Mouse (Mus musculus) myocyte (in vitro differentiated cells): Measurements from ENCODE around the gene Zmym3.

Experiments used
- CEBPB ChIP-seq: IDR thresholded peaks from 2 replicates; pipeline ENCODE4 v1.6.1; 2011; ENCODE audit warnings: mild to moderate bottlenecking, moderate library complexity; ENCODE audit not compliant: poor library complexity, insufficient read depth, severe bottlenecking
- E2F4 ChIP-seq: IDR thresholded peaks from one replicate; pipeline ENCODE4 v1.6.1; 2011; ENCODE audit warnings: mild to moderate bottlenecking, control low read depth, moderate library complexity; ENCODE audit not compliant: insufficient read depth
- MAX ChIP-seq: IDR thresholded peaks from one replicate; pipeline ENCODE4 v1.6.1; 2011; ENCODE audit warnings: low read depth, mild to moderate bottlenecking, control low read depth
- MYOG ChIP-seq, 3 experiments: IDR thresholded peaks; one replicate each; pipeline ENCODE4 v1.6.1; 2011; ENCODE audit warnings: control low read depth in 2 of 3, low read depth in 2 of 3, mild to moderate bottlenecking in 2 of 3; ENCODE audit not compliant: insufficient read length in 2 of 3, control insufficient read depth in 1 of 3, insufficient read depth in 1 of 3
- POLR2A ChIP-seq: IDR thresholded peaks from one replicate; pipeline ENCODE4 v1.6.1; 2011; ENCODE audit warnings: low read depth, mild to moderate bottlenecking, control low read depth, moderate library complexity; ENCODE audit not compliant: insufficient read length
- POLR2AphosphoS2 ChIP-seq: IDR thresholded peaks from one replicate; pipeline ENCODE4 v1.6.1; 2011; ENCODE audit warnings: low read depth, control low read depth; ENCODE audit not compliant: insufficient read length
- REST ChIP-seq: IDR thresholded peaks from one replicate; pipeline ENCODE4 v1.6.1; 2011; ENCODE audit warnings: mild to moderate bottlenecking, control low read depth, moderate library complexity; ENCODE audit not compliant: insufficient read depth, insufficient read length
- SRF ChIP-seq: IDR thresholded peaks from one replicate; pipeline ENCODE4 v1.6.1; 2011; ENCODE audit warnings: low read depth; ENCODE audit not compliant: control insufficient read depth, insufficient read length
- TCF12 ChIP-seq: IDR thresholded peaks from one replicate; pipeline ENCODE4 v1.6.1; 2011; ENCODE audit warnings: mild to moderate bottlenecking, control low read depth; ENCODE audit not compliant: poor library complexity, insufficient read depth, severe bottlenecking
- TCF3 ChIP-seq: IDR thresholded peaks from one replicate; pipeline ENCODE4 v1.6.1; 2011; ENCODE audit warnings: low read depth, control low read depth; ENCODE audit not compliant: insufficient read length
- USF1 ChIP-seq: IDR thresholded peaks from one replicate; pipeline ENCODE4 v1.6.1; 2011; ENCODE audit warnings: low read depth, mild to moderate bottlenecking, control low read depth, moderate library complexity

DNA sequence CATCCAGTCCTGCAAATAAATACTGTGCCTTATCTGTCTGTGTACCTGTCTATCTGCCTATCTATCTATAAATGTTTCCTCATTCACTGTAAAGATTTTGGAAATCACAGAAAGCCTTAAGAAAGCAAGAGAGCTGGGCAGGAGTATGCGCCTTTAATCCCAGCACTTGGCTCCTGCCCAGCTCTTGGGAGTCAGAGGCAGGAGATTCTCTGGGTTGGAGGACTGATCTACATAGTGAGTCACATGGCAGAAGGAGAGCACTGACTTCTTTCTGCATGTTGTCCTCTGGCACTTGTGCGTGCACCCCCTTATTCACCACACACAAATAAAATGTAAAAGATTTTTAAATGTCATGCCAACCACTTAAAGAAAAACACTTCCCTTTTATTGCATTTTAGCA lies 2.8 kb upstream of the Zmym3 start:
- no peak for TF ChIP-seq MAX
- no peak for TF ChIP-seq POLR2A
- TF ChIP-seq POLR2AphosphoS2: no peak
- no peak for TF ChIP-seq E2F4
- TF ChIP-seq TCF12: no peak
- TF ChIP-seq USF1: no peak
- no peak for TF ChIP-seq TCF3
- TF ChIP-seq REST: no peak
- no peak for TF ChIP-seq CEBPB
- TF ChIP-seq MYOG (IDR thresholded peaks at IDR 0.05; ENCODE audit: control insufficient read depth in 1 of 3, insufficient read depth in 1 of 3, insufficient read length in 2 of 3, low read depth in 2 of 3): no peak
- no peak for TF ChIP-seq SRF
